Mouse (Mus musculus): ENCODE measurements around the gene Klk1b4. TPM values are rescaled to one million over a fixed set of nuclear protein-coding genes. Genes with fewer than 3 reads are reported as not detected.

Klk1b4 gene
- total and polyA plus RNA-seq, 3 experiments = 0.14 TPM; not detected in 2

GRCm38 (mm10) chr7:44240712-44241111, 33.5 kb downstream of the Klk1b4 start:
- no peak overlapping the region for H3K4me3 ChIP-seq
- peaks cover 1% of the 10 kb centered on the region for H3K4me1 ChIP-seq (ENCODE audit: control insufficient read depth, insufficient read depth, low read length)
- no peaks in the 10 kb centered on the region for H3K27me3 ChIP-seq (ENCODE audit: control insufficient read depth, insufficient read depth, low read length)
- H3K9ac ChIP-seq (ENCODE audit: low read depth, low read length) = no peak overlapping the region
- H3K27ac ChIP-seq = no peak overlapping the region
- no peaks in the 10 kb centered on the region for H3K79me2 ChIP-seq (replicated peaks; ENCODE audit: control insufficient read depth, insufficient read depth, low read length)
- TF ChIP-seq POLR2A (IDR thresholded peaks at IDR 0.05; ENCODE audit: insufficient read depth, low read depth, low read length) (no peak), CTCF (IDR thresholded peaks at IDR 0.05) (no peak), EP300 (IDR thresholded peaks at IDR 0.05; ENCODE audit: insufficient read depth, low read depth, low read length) (no peak)
- intact Hi-C loops (cut with DNase I) = loop anchor here (10.0 kb wide), 1 partner anchor 64 kb away; the partner anchor contains the start of gene Clec11a
- no peaks in the 10 kb centered on the region for H3K36me3 ChIP-seq (ENCODE audit: control insufficient read depth, insufficient read depth, low read length)
- 19% methylated on average over 1 of the region's 1 CpGs for WGBS
- no peak for DNase-seq

- no peak for DNase-seq
- H3K4me1 ChIP-seq (ENCODE audit: control insufficient read depth, insufficient read depth, low read length) = peaks cover 1% of the 10 kb centered on the region
- H3K4me3 ChIP-seq = no peak overlapping the region
- H3K27me3 ChIP-seq (ENCODE audit: control insufficient read depth, insufficient read depth, low read length) = no peaks in the 10 kb centered on the region
- H3K9ac ChIP-seq (ENCODE audit: low read depth, low read length) = no peak overlapping the region
- H3K36me3 ChIP-seq (ENCODE audit: control insufficient read depth, insufficient read depth, low read length) = no peaks in the 10 kb centered on the region
- no peaks in the 10 kb centered on the region for H3K79me2 ChIP-seq (replicated peaks; ENCODE audit: control insufficient read depth, insufficient read depth, low read length)
- no peak overlapping the region for H3K27ac ChIP-seq
- no peak for TF ChIP-seq POLR2A (IDR thresholded peaks at IDR 0.05; ENCODE audit: insufficient read depth, low read depth, low read length)
- TF ChIP-seq EP300 (IDR thresholded peaks at IDR 0.05; ENCODE audit: insufficient read depth, low read depth, low read length) = no peak
- TF ChIP-seq CTCF (IDR thresholded peaks at IDR 0.05) = no peak
- 72% methylated on average over 2 of the region's 2 CpGs for WGBS
- intact Hi-C loops (cut with DNase I) = loop anchor here (10.0 kb wide), 1 partner anchor 64 kb away; the partner anchor contains the start of gene Clec11a
These were observed 33.9 kb downstream of the Klk1b4 start for GRCm38 (mm10) chr7:44241163-44241562.

- DNase-seq = no peak
- TF ChIP-seq CTCF (IDR thresholded peaks at IDR 0.05) (no peak), EP300 (IDR thresholded peaks at IDR 0.05; ENCODE audit: insufficient read depth, low read depth, low read length) (no peak), POLR2A (IDR thresholded peaks at IDR 0.05; ENCODE audit: insufficient read depth, low read depth, low read length) (no peak)
- intact Hi-C loops (cut with DNase I) = loop anchor here (10.0 kb wide), 1 partner anchor 61 kb away; the partner anchor contains the start of gene Clec11a
- H3K9ac ChIP-seq (ENCODE audit: low read depth, low read length) = no peak overlapping the region
- WGBS = 50% methylated on average over 1 of the region's 1 CpGs
- no peak overlapping the region for H3K27ac ChIP-seq
- H3K36me3 ChIP-seq (ENCODE audit: control insufficient read depth, insufficient read depth, low read length) = 0 out of 2 replicates have a peak, but pooled peaks cover 2% of the 10 kb centered on the region
- H3K79me2 ChIP-seq (replicated peaks; ENCODE audit: control insufficient read depth, insufficient read depth, low read length) = 0 out of 2 replicates have a peak, but pooled peaks cover 1% of the 10 kb centered on the region
- H3K4me3 ChIP-seq = no peak overlapping the region
- H3K27me3 ChIP-seq (ENCODE audit: control insufficient read depth, insufficient read depth, low read length) = no peaks in the 10 kb centered on the region
- H3K4me1 ChIP-seq (ENCODE audit: control insufficient read depth, insufficient read depth, low read length) = peaks cover 1% of the 10 kb centered on the region
These were observed 36.8 kb downstream of the Klk1b4 start for GRCm38 (mm10) chr7:44244080-44244479.

- Histone ChIP-seq H3K4me1 (ENCODE audit: control insufficient read depth, insufficient read depth, low read length) (peaks cover 1% of the 10 kb centered on the region), H3K79me2 (replicated peaks; ENCODE audit: control insufficient read depth, insufficient read depth, low read length) (0 out of 2 replicates have a peak, but pooled peaks cover 1% of the 10 kb centered on the region), H3K27ac (peak within 1 kb of the TSS; percentile 99), H3K27me3 (ENCODE audit: control insufficient read depth, insufficient read depth, low read length) (no peaks in the 10 kb centered on the region), H3K9ac (ENCODE audit: low read depth, low read length) (peak within 1 kb of the TSS; percentile 91), H3K36me3 (ENCODE audit: control insufficient read depth, insufficient read depth, low read length) (0 out of 2 replicates have a peak, but pooled peaks cover 2% of the 10 kb centered on the region), H3K4me3 (peak within 1 kb of the TSS; percentile 97)
- TF ChIP-seq POLR2A (IDR thresholded peaks at IDR 0.05; ENCODE audit: insufficient read depth, low read depth, low read length) = peak; percentile 94
- TF ChIP-seq CTCF (IDR thresholded peaks at IDR 0.05) = no peak; the same call in 1 of the 2 replicates
- 0 out of 2 replicates have a peak, but pooled peaks have one; percentile 37 for TF ChIP-seq EP300 (IDR thresholded peaks at IDR 0.05; ENCODE audit: insufficient read depth, low read depth, low read length)
- peak; percentile 91 to 96 for DNase-seq
- intact Hi-C loops (cut with DNase I) = loop anchor here (5.0 to 10.0 kb wide), 3 partner anchors 58 to 306 kb away; partner anchors contain the start of genes Aspdh, Clec11a, Josd2 and Nr1h2
- under 1% methylated on average over 58 of the region's 62 CpGs for WGBS
These were observed 39.1 kb downstream of the Klk1b4 start, which contains the start of the genes 1700028J19Rik and 2410002F23Rik for GRCm38 (mm10) chr7:44246055-44246983. 1700028J19Rik (minus strand) TSS chr7:44246695. 2410002F23Rik (plus strand) TSS chr7:44246722.

- intact Hi-C loops (cut with DNase I) = loop anchor here (5.0 to 10.0 kb wide), 3 partner anchors 58 to 305 kb away; partner anchors contain the start of genes Aspdh, Clec11a, Josd2 and Nr1h2
- Histone ChIP-seq H3K4me1 (ENCODE audit: control insufficient read depth, insufficient read depth, low read length) (peaks cover 1% of the 10 kb centered on the region), H3K36me3 (ENCODE audit: control insufficient read depth, insufficient read depth, low read length) (0 out of 2 replicates have a peak, but pooled peaks cover 2% of the 10 kb centered on the region), H3K9ac (ENCODE audit: low read depth, low read length) (peak overlapping the region; percentile 91), H3K27me3 (ENCODE audit: control insufficient read depth, insufficient read depth, low read length) (no peaks in the 10 kb centered on the region), H3K4me3 (peak overlapping the region; percentile 97), H3K79me2 (replicated peaks; ENCODE audit: control insufficient read depth, insufficient read depth, low read length) (0 out of 2 replicates have a peak, but pooled peaks cover 1% of the 10 kb centered on the region), H3K27ac (peak overlapping the region; percentile 99)
- no peak for TF ChIP-seq CTCF (IDR thresholded peaks at IDR 0.05)
- no peak for TF ChIP-seq POLR2A (IDR thresholded peaks at IDR 0.05; ENCODE audit: insufficient read depth, low read depth, low read length)
- TF ChIP-seq EP300 (IDR thresholded peaks at IDR 0.05; ENCODE audit: insufficient read depth, low read depth, low read length) = no peak
- WGBS = under 1% methylated on average over 23 of the region's 23 CpGs
- no peak for DNase-seq
These were observed 39.8 kb downstream of the Klk1b4 start for GRCm38 (mm10) chr7:44246984-44247470.

All from heart, adult 2 months (tissue).